Mouse (Mus musculus): ENCODE data around the gene Hils1. TPM values are rescaled to one million over a fixed set of nuclear protein-coding genes. Genes with fewer than 3 reads are reported as not detected.

Gene Hils1
- polyA plus RNA-seq, 1 experiment from 2014 or later = not detected

DNA sequence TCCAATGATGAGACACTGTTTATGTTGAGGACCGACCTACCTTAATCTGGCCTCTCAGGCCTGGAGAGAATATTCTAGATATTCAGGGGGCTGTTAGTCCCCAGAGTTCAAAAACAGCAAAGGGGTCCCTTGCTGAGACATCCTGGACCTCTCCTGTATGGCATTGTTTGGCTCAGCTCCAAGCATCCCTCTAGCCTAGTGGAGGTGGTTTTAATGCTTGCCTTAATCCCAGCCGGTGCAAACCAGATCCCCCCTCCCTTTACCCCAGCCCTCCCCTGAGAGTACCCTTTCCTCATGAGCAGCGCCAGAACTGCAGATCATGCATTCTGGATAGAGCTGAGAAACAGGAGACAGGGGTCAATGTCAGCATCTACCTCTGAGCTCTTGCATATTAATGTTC is 45.1 kb downstream of the Hils1 start:
- H3K9ac ChIP-seq = no peak overlapping the region
- peak overlapping the region; percentile 72; the same call in 1 of the 2 replicates for H3K4me3 ChIP-seq (ENCODE audit: low read depth, low read length)
- DNase-seq (no peak), ATAC-seq (ENCODE audit: insufficient read depth) (no peak)
- H3K27ac ChIP-seq (ENCODE audit: low read depth) = peak overlapping the region; percentile 3; the same call in 1 of the 2 replicates
- H3K36me3 ChIP-seq (ENCODE audit: insufficient read depth) = peaks cover 25% of the 10 kb centered on the region; the same call in 1 of the 2 replicates
- H3K27me3 ChIP-seq (ENCODE audit: insufficient read depth, low read length) = no peaks in the 10 kb centered on the region
- WGBS = 36% methylated on average over 3 of the region's 3 CpGs
- TF ChIP-seq CTCF (IDR thresholded peaks at IDR 0.05; ENCODE audit: low read depth) = no peak
- peak overlapping the region; percentile 87; the same call in 1 of the 2 replicates for H3K4me2 ChIP-seq
- H3K9me3 ChIP-seq (ENCODE audit: low read depth, low read length) = no peaks in the 10 kb centered on the region
- H3K4me1 ChIP-seq (ENCODE audit: insufficient read depth) = peaks cover 18% of the 10 kb centered on the region; the same call in 1 of the 2 replicates

- 46% methylated on average over 3 of the region's 3 CpGs for WGBS
- no peak overlapping the region for H3K9ac ChIP-seq
- no peaks in the 10 kb centered on the region for H3K9me3 ChIP-seq (ENCODE audit: low read depth, low read length)
- no peak overlapping the region for H3K27ac ChIP-seq (ENCODE audit: low read depth)
- DNase-seq (no peak), ATAC-seq (ENCODE audit: insufficient read depth) (no peak)
- no peak for TF ChIP-seq CTCF (IDR thresholded peaks at IDR 0.05; ENCODE audit: low read depth)
- H3K4me1 ChIP-seq (ENCODE audit: insufficient read depth) = peaks cover 6% of the 10 kb centered on the region; the same call in 1 of the 2 replicates
- no peak overlapping the region for H3K4me3 ChIP-seq (ENCODE audit: low read depth, low read length)
- 0 out of 2 replicates have a peak, but pooled peaks cover 3% of the 10 kb centered on the region for H3K27me3 ChIP-seq (ENCODE audit: insufficient read depth, low read length)
- no peak overlapping the region for H3K4me2 ChIP-seq
- peaks cover 44% of the 10 kb centered on the region; the same call in 1 of the 2 replicates for H3K36me3 ChIP-seq (ENCODE audit: insufficient read depth)
Measured at GRCm38 (mm10) chr11:95015484-95015883, 48.1 kb downstream of the Hils1 start.

Other genes starting within 250 kb of the Hils1 start
- gene Cdc34b, start 225.8 kb upstream of the Hils1 start, polyA plus RNA-seq (2014; fragmentation: Nextera tagmentation; extraction: Ambion mirVana) = 0.20 and 0.21 TPM in 2 replicates
- not detected in 2 replicates for gene Tmem92, start 184.9 kb upstream of the Hils1 start, polyA plus RNA-seq (2014; fragmentation: Nextera tagmentation; extraction: Ambion mirVana)
- gene Col1a1, start 31.4 kb upstream of the Hils1 start, polyA plus RNA-seq (2014; fragmentation: Nextera tagmentation; extraction: Ambion mirVana) = 1,035 and 1,062 TPM in 2 replicates
- 0.35 TPM in 1 of 2 replicates, not detected in the other for gene Sgca, start 8.7 kb downstream of the Hils1 start, polyA plus RNA-seq (2014; fragmentation: Nextera tagmentation; extraction: Ambion mirVana)
- gene Ppp1r9b, start 23.4 kb downstream of the Hils1 start, polyA plus RNA-seq (2014; fragmentation: Nextera tagmentation; extraction: Ambion mirVana) = 13.0 and 14.3 TPM in 2 replicates
- gene Samd14, start 42.3 kb downstream of the Hils1 start, polyA plus RNA-seq (2014; fragmentation: Nextera tagmentation; extraction: Ambion mirVana) = 22.7 and 24.5 TPM in 2 replicates
- 24.5 and 27.4 TPM in 2 replicates for gene Pdk2, start 73.8 kb downstream of the Hils1 start, polyA plus RNA-seq (2014; fragmentation: Nextera tagmentation; extraction: Ambion mirVana)
- gene Itga3, start 109.2 kb downstream of the Hils1 start, polyA plus RNA-seq (2014; fragmentation: Nextera tagmentation; extraction: Ambion mirVana) = 27.1 and 28.4 TPM in 2 replicates
- gene Dlx3, start 152.5 kb downstream of the Hils1 start, polyA plus RNA-seq (2014; fragmentation: Nextera tagmentation; extraction: Ambion mirVana) = 0.11 and 0.18 TPM in 2 replicates
- 0.31 and 0.57 TPM in 2 replicates for gene Dlx4, start 178.7 kb downstream of the Hils1 start, polyA plus RNA-seq (2014; fragmentation: Nextera tagmentation; extraction: Ambion mirVana)